Mouse (Mus musculus): ENCODE measurements around the gene Prune1.
A peak's percentile ranks its signal among the peaks of the same experiment; 100 is the strongest.

GRCm38 (mm10) chr3:95312623-95313022 is 30.7 kb upstream of the Prune1 start:
- peak; percentile 7; the same call in 1 of the 2 replicates for TF ChIP-seq GATA1 (IDR thresholded peaks at IDR 0.05; ENCODE audit: low read length)
- peak; percentile 42; the same call in 2 of the 3 replicates for TF ChIP-seq TAL1 (IDR thresholded peaks at IDR 0.05; ENCODE audit: low read length)
